Mouse (Mus musculus) bone marrow macrophage, adult 2 months (primary cell): ENCODE results near the gene Pcbp3.

Experiments
- CTCF ChIP-seq: IDR thresholded peaks from 2 replicates; pipeline ENCODE4 v1.5.1; 2012; ENCODE audit warnings: low read depth, mild to moderate bottlenecking, low read length, moderate library complexity
- POLR2A ChIP-seq: IDR thresholded peaks from 2 replicates; pipeline ENCODE4 v1.6.1; 2012; ENCODE audit warnings: mild to moderate bottlenecking, low read depth, low read length, borderline replicate concordance

DNA sequence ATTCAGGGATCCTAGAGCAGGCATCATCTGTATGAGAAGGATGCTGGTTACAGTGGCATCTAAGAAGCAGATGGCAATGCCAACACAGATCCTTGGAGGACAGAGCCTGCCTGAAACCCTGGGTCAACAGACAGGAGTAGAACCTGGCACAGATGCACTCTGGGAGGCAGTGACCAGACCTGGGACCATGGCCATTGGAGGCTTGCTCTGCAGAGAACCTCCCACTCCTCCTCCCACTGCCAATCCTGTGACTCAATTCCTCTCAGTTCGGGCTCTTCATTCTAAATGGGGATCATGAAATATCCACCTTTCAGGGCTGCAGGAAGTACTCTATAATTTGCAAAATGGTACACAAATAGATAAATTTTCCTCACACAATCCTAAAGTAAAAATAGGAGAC, 120.5 kb downstream of the Pcbp3 start:
- TF ChIP-seq CTCF (no peak), POLR2A (no peak)
